Mouse (Mus musculus): Measurements from ENCODE around the gene Ntm.

DNA sequence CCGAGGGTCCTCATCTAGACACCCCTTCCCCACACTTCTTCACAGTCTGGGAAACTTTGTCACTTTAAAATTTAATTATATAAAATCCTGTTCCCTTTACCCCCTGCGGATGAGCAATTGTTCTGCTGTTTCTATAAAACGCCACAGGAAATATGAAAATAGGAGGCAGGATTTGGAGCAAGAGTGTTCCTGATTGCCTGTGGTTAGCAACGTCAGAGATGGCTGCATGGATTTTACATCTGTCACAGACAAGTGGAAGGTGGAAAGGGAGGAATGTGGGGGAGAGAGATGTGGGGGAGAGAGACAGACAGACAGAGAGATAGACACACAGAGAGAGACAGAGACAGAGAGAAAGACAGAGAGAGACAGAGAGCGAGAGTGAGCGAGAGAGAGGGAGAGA is 528.3 kb downstream of the Ntm start:
- no peak for TF ChIP-seq CTCF (IDR thresholded peaks at IDR 0.05; ENCODE audit: control insufficient read depth, insufficient read depth, insufficient read length)
- no peak for TF ChIP-seq CEBPB (IDR thresholded peaks at IDR 0.05; ENCODE audit: low read depth)
- no peak for TF ChIP-seq USF1 (IDR thresholded peaks at IDR 0.05; ENCODE audit: low read depth)

All from C2C12 (cell line).